Mouse (Mus musculus): Measurements from ENCODE around the gene Knop1. TPM values are rescaled to one million over a fixed set of nuclear protein-coding genes. Genes with fewer than 3 reads are reported as not detected.

Gene Knop1
- polyA plus RNA-seq, 1 experiment = 13.0 TPM

DNA sequence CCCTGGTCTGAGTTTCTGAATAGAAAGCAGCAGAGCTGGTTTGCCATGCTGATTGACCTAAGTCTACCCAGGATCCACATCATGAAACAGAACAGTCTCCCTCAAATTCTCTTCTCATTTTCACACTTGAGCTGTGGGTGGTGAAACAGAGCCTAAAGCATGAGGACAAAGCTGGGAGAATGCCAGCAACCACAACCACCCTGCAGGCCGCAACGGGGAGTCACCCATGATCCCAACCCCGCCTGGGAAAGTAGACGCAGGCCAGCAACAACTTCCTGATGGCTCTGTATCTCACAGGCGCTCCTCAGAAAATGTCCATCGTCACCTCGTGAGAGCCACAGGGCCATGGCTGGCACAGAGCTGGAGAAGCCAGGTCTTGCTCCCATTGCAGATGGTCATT lies 4.5 kb downstream of the Knop1 start:
- H3ac ChIP-seq (ENCODE audit: control insufficient read depth, insufficient read length) = no peak overlapping the region
- peaks cover 21% of the 10 kb centered on the region for H3K36me3 ChIP-seq (ENCODE audit: control insufficient read depth, insufficient read depth)
- H3K79me2 ChIP-seq (ENCODE audit: control insufficient read depth, insufficient read depth) = peaks cover 30% of the 10 kb centered on the region
- peak overlapping the region; percentile 47 for H3K4me2 ChIP-seq (ENCODE audit: low read depth)
- no peaks in the 10 kb centered on the region for H3K27me3 ChIP-seq (ENCODE audit: control insufficient read depth, insufficient read depth, insufficient read length)
- no peak overlapping the region for H3K4me3 ChIP-seq
- TF ChIP-seq MAX (IDR thresholded peaks at IDR 0.05; ENCODE audit: low read depth) = no peak
- TF ChIP-seq TCF3 (IDR thresholded peaks at IDR 0.05; ENCODE audit: insufficient read length, low read depth) = no peak
- TF ChIP-seq POLR2A (IDR thresholded peaks at IDR 0.05; ENCODE audit: insufficient read length, low read depth) = no peak
- peak in 1 of 3 experiments; percentile 11 for TF ChIP-seq MYOG (IDR thresholded peaks at IDR 0.05; ENCODE audit: control insufficient read depth in 1 of 3, insufficient read depth in 1 of 3, insufficient read length in 2 of 3, low read depth in 2 of 3)

DNA sequence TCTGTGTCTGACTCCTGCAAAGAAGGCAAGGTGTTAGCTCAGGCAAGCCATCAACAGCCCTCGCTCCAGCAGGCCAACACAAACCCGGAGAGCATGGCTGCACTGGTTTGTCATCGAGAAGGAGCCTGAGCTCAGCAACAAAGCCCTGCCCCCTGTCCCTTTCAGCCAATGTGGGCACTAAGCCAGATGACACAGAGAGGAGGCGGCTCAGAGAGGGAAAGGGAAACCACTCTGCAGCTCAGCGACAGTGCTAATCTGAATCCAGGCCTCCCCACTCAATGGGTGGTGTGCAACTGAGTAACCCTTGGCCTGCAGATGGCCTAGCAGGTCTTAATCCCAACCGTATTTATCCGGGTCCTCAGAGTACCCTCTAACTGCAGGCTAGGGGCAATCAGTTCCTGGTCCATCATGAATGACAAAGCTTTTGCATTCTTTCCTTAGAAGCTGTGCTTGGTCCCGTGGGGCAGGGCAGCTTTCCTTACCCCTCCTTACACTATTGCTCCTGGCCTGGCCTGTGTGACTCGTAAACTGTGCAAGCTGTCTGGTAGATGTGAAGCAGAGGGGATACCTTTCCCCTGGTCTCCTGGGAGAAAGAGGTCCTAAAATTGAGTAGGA lies 5.3 kb downstream of the Knop1 start:
- Histone ChIP-seq H3ac (ENCODE audit: control insufficient read depth, insufficient read length) (no peak overlapping the region), H3K27me3 (ENCODE audit: control insufficient read depth, insufficient read depth, insufficient read length) (no peaks in the 10 kb centered on the region), H3K4me3 (no peak overlapping the region), H3K79me2 (ENCODE audit: control insufficient read depth, insufficient read depth) (peaks cover 30% of the 10 kb centered on the region), H3K4me2 (ENCODE audit: low read depth) (peak overlapping the region; percentile 47), H3K36me3 (ENCODE audit: control insufficient read depth, insufficient read depth) (peaks cover 21% of the 10 kb centered on the region)
- TF ChIP-seq MYOD1 (IDR thresholded peaks at IDR 0.05; ENCODE audit: control insufficient read depth in 1 of 3, insufficient read length in 2 of 3, low read depth in 2 of 3) = no peak
- TF ChIP-seq USF1 (IDR thresholded peaks at IDR 0.05; ENCODE audit: low read depth) = no peak
- no peak for TF ChIP-seq E2F4 (IDR thresholded peaks at IDR 0.05; ENCODE audit: insufficient read depth)
- no peak for TF ChIP-seq POLR2A (IDR thresholded peaks at IDR 0.05; ENCODE audit: insufficient read length, low read depth)
- TF ChIP-seq CEBPB (IDR thresholded peaks at IDR 0.05; ENCODE audit: insufficient read depth, poor library complexity, severe bottlenecking) = no peak
- TF ChIP-seq REST (IDR thresholded peaks at IDR 0.05; ENCODE audit: insufficient read depth, insufficient read length) = no peak
- no peak for TF ChIP-seq SRF (IDR thresholded peaks at IDR 0.05; ENCODE audit: control insufficient read depth, insufficient read length, low read depth)
- TF ChIP-seq POLR2AphosphoS2 (IDR thresholded peaks at IDR 0.05; ENCODE audit: insufficient read length, low read depth) = no peak
- TF ChIP-seq MYOG (IDR thresholded peaks at IDR 0.05; ENCODE audit: control insufficient read depth in 1 of 3, insufficient read depth in 1 of 3, insufficient read length in 2 of 3, low read depth in 2 of 3) = no peak
- TF ChIP-seq MAX (IDR thresholded peaks at IDR 0.05; ENCODE audit: low read depth) = no peak
- TF ChIP-seq TCF3 (IDR thresholded peaks at IDR 0.05; ENCODE audit: insufficient read length, low read depth) = no peak
- no peak for TF ChIP-seq TCF12 (IDR thresholded peaks at IDR 0.05; ENCODE audit: insufficient read depth, poor library complexity, severe bottlenecking)

DNA sequence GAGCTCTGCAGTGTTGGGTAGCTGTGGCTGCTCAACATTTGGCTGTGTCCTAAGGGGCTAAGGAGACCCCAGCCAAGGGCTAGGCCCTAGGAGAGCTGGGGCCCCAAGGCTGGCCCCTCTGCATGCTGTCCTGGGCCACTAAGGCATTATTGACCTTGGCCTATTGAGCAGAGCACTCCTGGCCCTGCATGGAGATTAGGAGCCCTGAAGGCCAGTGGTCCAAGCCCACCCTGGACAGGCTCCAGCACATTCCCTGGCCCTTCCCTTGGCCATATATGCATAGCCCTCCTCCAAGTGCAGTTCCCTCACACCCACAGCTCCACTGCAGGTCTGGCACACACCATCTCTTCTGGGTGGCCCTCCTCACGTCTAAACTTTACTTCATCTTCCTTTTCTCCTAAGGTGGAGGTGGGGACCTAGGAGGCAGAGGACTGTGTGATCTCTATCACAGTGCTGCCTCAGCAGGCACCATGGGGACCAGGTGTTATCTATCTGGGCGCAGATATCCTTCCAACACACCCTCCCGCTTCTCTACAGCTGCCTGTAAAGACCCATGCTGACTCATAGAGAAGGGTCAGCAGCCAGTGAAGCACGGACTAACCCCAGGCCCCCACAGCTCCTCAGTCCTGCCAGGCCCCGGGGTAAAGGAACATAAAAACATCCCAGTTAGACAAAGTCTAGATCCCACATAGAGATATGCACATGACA lies 6.4 kb downstream of the Knop1 start:
- H3K79me2 ChIP-seq (ENCODE audit: control insufficient read depth, insufficient read depth) = peaks cover 23% of the 10 kb centered on the region
- no peak for TF ChIP-seq MYOG (IDR thresholded peaks at IDR 0.05; ENCODE audit: control insufficient read depth in 1 of 3, insufficient read depth in 1 of 3, insufficient read length in 2 of 3, low read depth in 2 of 3)
- TF ChIP-seq TCF3 (IDR thresholded peaks at IDR 0.05; ENCODE audit: insufficient read length, low read depth) = no peak
- TF ChIP-seq MAX (IDR thresholded peaks at IDR 0.05; ENCODE audit: low read depth) = no peak
- no peak for TF ChIP-seq POLR2A (IDR thresholded peaks at IDR 0.05; ENCODE audit: insufficient read length, low read depth)
- no peak for TF ChIP-seq SRF (IDR thresholded peaks at IDR 0.05; ENCODE audit: control insufficient read depth, insufficient read length, low read depth)
- TF ChIP-seq TCF12 (IDR thresholded peaks at IDR 0.05; ENCODE audit: insufficient read depth, poor library complexity, severe bottlenecking) = no peak
- TF ChIP-seq POLR2AphosphoS2 (IDR thresholded peaks at IDR 0.05; ENCODE audit: insufficient read length, low read depth) = no peak
- no peak for TF ChIP-seq MYOD1 (IDR thresholded peaks at IDR 0.05; ENCODE audit: control insufficient read depth in 1 of 3, insufficient read length in 2 of 3, low read depth in 2 of 3)
- no peak for TF ChIP-seq REST (IDR thresholded peaks at IDR 0.05; ENCODE audit: insufficient read depth, insufficient read length)
- TF ChIP-seq CEBPB (IDR thresholded peaks at IDR 0.05; ENCODE audit: insufficient read depth, poor library complexity, severe bottlenecking) = no peak
- TF ChIP-seq E2F4 (IDR thresholded peaks at IDR 0.05; ENCODE audit: insufficient read depth) = no peak
- TF ChIP-seq USF1 (IDR thresholded peaks at IDR 0.05; ENCODE audit: low read depth) = no peak
- H3K36me3 ChIP-seq (ENCODE audit: control insufficient read depth, insufficient read depth) = peaks cover 21% of the 10 kb centered on the region
- H3K27me3 ChIP-seq (ENCODE audit: control insufficient read depth, insufficient read depth, insufficient read length) = no peaks in the 10 kb centered on the region
- H3ac ChIP-seq (ENCODE audit: control insufficient read depth, insufficient read length) = no peak overlapping the region
- H3K4me3 ChIP-seq = no peak overlapping the region
- no peak overlapping the region for H3K4me2 ChIP-seq (ENCODE audit: low read depth)

DNA sequence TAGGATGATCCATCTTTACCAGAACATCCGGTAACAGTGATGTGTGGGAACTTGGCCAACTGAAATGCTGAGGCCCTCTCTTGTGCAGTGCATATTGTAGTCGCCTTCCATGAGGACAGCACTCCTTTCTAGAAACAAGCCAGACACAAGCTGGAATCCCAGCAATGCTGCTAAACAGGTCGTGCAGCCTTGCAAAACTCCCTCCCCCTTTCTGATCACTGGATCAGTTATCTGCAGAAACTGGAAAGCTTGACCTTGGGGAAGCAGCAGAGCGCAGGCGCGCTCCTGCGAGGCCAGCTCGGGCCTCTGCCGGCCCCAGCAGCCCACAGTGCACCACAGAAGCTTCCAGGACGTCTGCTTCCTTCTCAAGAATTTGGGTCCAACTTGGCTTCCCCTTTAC lies 7.3 kb downstream of the Knop1 start:
- no peak overlapping the region for H3K4me2 ChIP-seq (ENCODE audit: low read depth)
- H3ac ChIP-seq (ENCODE audit: control insufficient read depth, insufficient read length) = no peak overlapping the region
- peaks cover 29% of the 10 kb centered on the region for H3K36me3 ChIP-seq (ENCODE audit: control insufficient read depth, insufficient read depth)
- no peak overlapping the region for H3K4me3 ChIP-seq
- peaks cover 14% of the 10 kb centered on the region for H3K79me2 ChIP-seq (ENCODE audit: control insufficient read depth, insufficient read depth)
- TF ChIP-seq POLR2A (IDR thresholded peaks at IDR 0.05; ENCODE audit: insufficient read length, low read depth) (no peak), CEBPB (IDR thresholded peaks at IDR 0.05; ENCODE audit: insufficient read depth, poor library complexity, severe bottlenecking) (no peak), USF1 (IDR thresholded peaks at IDR 0.05; ENCODE audit: low read depth) (no peak), REST (IDR thresholded peaks at IDR 0.05; ENCODE audit: insufficient read depth, insufficient read length) (no peak), TCF3 (IDR thresholded peaks at IDR 0.05; ENCODE audit: insufficient read length, low read depth) (no peak), E2F4 (IDR thresholded peaks at IDR 0.05; ENCODE audit: insufficient read depth) (no peak), MYOD1 (IDR thresholded peaks at IDR 0.05; ENCODE audit: control insufficient read depth in 1 of 3, insufficient read length in 2 of 3, low read depth in 2 of 3) (no peak), SRF (IDR thresholded peaks at IDR 0.05; ENCODE audit: control insufficient read depth, insufficient read length, low read depth) (no peak)
- H3K27me3 ChIP-seq (ENCODE audit: control insufficient read depth, insufficient read depth, insufficient read length) = no peaks in the 10 kb centered on the region

Data from myocyte (in vitro differentiated cells).